Mouse (Mus musculus): ENCODE measurements around the gene Mrpl18.

GRCm38 (mm10) chr17:12925001-12925400 is 8.9 kb upstream of the Mrpl18 start:
- TF ChIP-seq CTCF (IDR thresholded peaks at IDR 0.05; ENCODE audit: control insufficient read depth, insufficient read depth, insufficient replicate concordance, low read depth, low read length) (no peak), POLR2A (IDR thresholded peaks at IDR 0.05; ENCODE audit: control insufficient read depth, low read depth, low read length) (no peak)

Measured in testis, adult 2 months (tissue).